Mouse (Mus musculus) lung, postnatal 0 days (tissue): ENCODE results near the gene AW146154.

Source experiments
- CTCF ChIP-seq: IDR thresholded peaks from 2 replicates; pipeline ENCODE4 v1.5.1; 2016; ENCODE audit warnings: antibody characterized with exemption, mild to moderate bottlenecking
- EP300 ChIP-seq: IDR thresholded peaks from 2 replicates; pipeline ENCODE4 v1.6.1; 2016; ENCODE audit warnings: antibody characterized with exemption, mild to moderate bottlenecking, control low read depth

GRCm38 (mm10) chr7:41451864-41452263 is 47.8 kb downstream of the AW146154 start:
- TF ChIP-seq CTCF (no peak), EP300 (no peak)
